Mouse (Mus musculus): ENCODE measurements around the gene Cntn5. TPM values are rescaled to one million over a fixed set of nuclear protein-coding genes. Genes with fewer than 3 reads are reported as not detected.

Gene Cntn5
- polyA plus RNA-seq, 1 experiment = not detected

DNA sequence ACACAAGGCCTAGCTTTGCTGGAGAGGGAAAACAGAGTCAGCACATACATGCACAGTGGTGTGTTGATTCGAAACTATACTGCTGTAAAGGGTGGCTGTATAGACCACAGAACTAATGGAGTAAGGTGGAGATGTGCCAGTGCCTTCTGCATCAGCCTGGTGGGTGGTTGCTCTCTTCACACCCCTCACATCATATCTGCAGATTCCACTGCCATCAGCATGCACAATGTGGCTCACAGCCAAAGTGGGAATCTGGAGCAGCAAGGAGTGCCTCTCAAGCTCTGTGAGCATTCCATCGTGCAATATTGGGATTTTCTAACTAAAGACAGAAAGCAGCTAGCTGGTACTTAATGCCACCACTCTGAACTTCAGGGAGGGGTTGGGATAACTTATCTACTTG lies 241.5 kb downstream of the Cntn5 start:
- WGBS = 69% methylated on average over 2 of the region's 2 CpGs
- DNase-seq (ENCODE audit: low read depth in 1 of 2, low spot score in 2 of 2) = no peak
- Histone ChIP-seq H3K4me1 (ENCODE audit: control insufficient read depth, insufficient read depth, insufficient read length) (no peaks in the 10 kb centered on the region), H3K27me3 (ENCODE audit: control insufficient read depth, insufficient read depth, low read length) (no peaks in the 10 kb centered on the region), H3K4me3 (ENCODE audit: extremely low read depth, insufficient read depth, insufficient read length) (no peak overlapping the region), H3K27ac (ENCODE audit: insufficient read depth, low read length) (no peak overlapping the region), H3K36me3 (ENCODE audit: control insufficient read depth, insufficient read depth, low read length) (no peaks in the 10 kb centered on the region)
- TF ChIP-seq POLR2A (IDR thresholded peaks at IDR 0.05; ENCODE audit: low read depth, low read length) (no peak), CTCF (IDR thresholded peaks at IDR 0.05; ENCODE audit: extremely low read depth, insufficient read depth, insufficient read length, insufficient replicate concordance) (no peak)

DNA sequence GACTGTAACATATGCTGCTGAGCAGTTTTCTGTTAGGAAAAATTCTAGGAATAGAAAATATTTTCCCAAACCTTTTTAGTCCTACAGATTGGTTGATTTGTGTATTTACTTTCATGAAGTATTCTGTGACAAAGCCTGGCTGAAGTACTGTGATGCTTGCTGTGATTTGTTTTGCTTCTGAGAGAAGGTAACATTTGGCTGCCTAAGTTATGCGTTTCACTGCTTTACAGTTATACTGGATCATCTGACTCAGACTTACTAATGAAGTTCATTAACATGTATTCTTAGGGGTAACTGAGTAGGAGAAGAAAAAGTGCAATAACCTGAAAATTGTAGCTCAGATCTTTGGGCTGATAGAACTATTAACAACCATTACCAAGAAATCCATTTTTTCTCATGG lies 245.1 kb downstream of the Cntn5 start:
- WGBS = 85% methylated on average over 1 of the region's 1 CpGs
- DNase-seq (ENCODE audit: low read depth in 1 of 2, low spot score in 2 of 2) = no peak
- Histone ChIP-seq H3K27ac (ENCODE audit: insufficient read depth, low read length) (no peak overlapping the region), H3K36me3 (ENCODE audit: control insufficient read depth, insufficient read depth, low read length) (no peaks in the 10 kb centered on the region), H3K4me1 (ENCODE audit: control insufficient read depth, insufficient read depth, insufficient read length) (no peaks in the 10 kb centered on the region), H3K27me3 (ENCODE audit: control insufficient read depth, insufficient read depth, low read length) (no peaks in the 10 kb centered on the region), H3K4me3 (ENCODE audit: extremely low read depth, insufficient read depth, insufficient read length) (no peak overlapping the region)
- no peak for TF ChIP-seq CTCF (IDR thresholded peaks at IDR 0.05; ENCODE audit: extremely low read depth, insufficient read depth, insufficient read length, insufficient replicate concordance)
- no peak for TF ChIP-seq POLR2A (IDR thresholded peaks at IDR 0.05; ENCODE audit: low read depth, low read length)

DNA sequence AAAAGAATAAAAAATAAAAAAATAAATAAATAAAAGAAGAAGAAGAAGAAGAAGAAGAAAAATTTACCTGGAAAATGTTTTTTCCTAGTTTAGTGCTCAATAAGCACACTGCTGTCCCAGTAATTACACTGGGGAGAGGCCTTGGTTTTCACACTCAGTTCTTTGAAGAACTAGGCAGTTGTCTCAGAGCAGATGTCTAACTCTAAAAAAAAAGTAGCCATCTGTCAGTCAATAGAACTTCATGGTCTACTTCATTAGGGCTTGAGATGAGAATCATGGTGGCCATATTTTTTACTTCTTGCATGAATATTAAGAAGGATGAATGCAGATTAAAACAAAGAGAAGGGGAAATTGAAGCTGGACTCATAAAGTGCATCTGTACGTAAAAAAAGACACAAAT lies 246.5 kb downstream of the Cntn5 start:
- no peak for TF ChIP-seq POLR2A (IDR thresholded peaks at IDR 0.05; ENCODE audit: low read depth, low read length)
- TF ChIP-seq CTCF (IDR thresholded peaks at IDR 0.05; ENCODE audit: extremely low read depth, insufficient read depth, insufficient read length, insufficient replicate concordance) = no peak

DNA sequence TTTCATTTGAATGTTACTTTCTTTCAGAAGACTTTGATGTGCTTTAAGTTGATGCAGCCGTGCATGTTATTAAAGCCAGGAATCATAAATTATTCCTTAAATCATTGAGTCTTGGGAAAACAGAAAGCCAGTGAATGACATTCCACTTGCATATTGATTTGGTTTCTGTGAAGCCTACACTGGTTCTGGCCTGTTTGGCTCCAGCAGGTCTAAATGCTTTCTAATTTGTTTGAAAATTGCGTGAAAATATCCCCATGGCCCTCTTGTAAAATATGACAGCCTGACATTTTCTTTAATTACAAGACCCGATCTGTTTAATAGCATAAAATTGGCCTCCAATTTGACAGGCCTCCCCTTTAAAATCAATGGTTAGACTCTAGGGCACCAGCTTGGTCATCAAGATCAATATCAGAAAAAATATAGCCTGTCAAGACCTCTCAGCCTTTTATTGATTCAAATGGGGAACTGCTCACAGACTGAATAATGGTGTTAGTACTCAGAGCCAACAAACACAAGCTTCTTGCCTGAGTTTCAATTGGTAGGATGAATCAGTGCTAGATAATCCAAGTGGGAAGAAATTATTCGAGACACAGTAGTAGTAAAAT lies 247.3 kb downstream of the Cntn5 start:
- 81% methylated on average over 4 of the region's 4 CpGs for WGBS
- TF ChIP-seq CTCF (IDR thresholded peaks at IDR 0.05; ENCODE audit: extremely low read depth, insufficient read depth, insufficient read length, insufficient replicate concordance) (no peak), POLR2A (IDR thresholded peaks at IDR 0.05; ENCODE audit: low read depth, low read length) (no peak)
- DNase-seq (ENCODE audit: low read depth in 1 of 2, low spot score in 2 of 2) = no peak
- Histone ChIP-seq H3K27me3 (ENCODE audit: control insufficient read depth, insufficient read depth, low read length) (no peaks in the 10 kb centered on the region), H3K4me1 (ENCODE audit: control insufficient read depth, insufficient read depth, insufficient read length) (no peaks in the 10 kb centered on the region), H3K27ac (ENCODE audit: insufficient read depth, low read length) (no peak overlapping the region), H3K36me3 (ENCODE audit: control insufficient read depth, insufficient read depth, low read length) (no peaks in the 10 kb centered on the region), H3K4me3 (ENCODE audit: extremely low read depth, insufficient read depth, insufficient read length) (no peak overlapping the region)

More for the DNA sequence above, 246.5 kb downstream of the Cntn5 start:
- H3K36me3 ChIP-seq (ENCODE audit: control insufficient read depth, insufficient read depth, low read length) = no peaks in the 10 kb centered on the region
- H3K27ac ChIP-seq (ENCODE audit: insufficient read depth, low read length) = no peak overlapping the region
- no peak for DNase-seq (ENCODE audit: low read depth in 1 of 2, low spot score in 2 of 2)
- H3K4me1 ChIP-seq (ENCODE audit: control insufficient read depth, insufficient read depth, insufficient read length) = no peaks in the 10 kb centered on the region
- H3K27me3 ChIP-seq (ENCODE audit: control insufficient read depth, insufficient read depth, low read length) = no peaks in the 10 kb centered on the region
- H3K4me3 ChIP-seq (ENCODE audit: extremely low read depth, insufficient read depth, insufficient read length) = no peak overlapping the region
- WGBS = 73% methylated on average over 1 of the region's 1 CpGs

DNA sequence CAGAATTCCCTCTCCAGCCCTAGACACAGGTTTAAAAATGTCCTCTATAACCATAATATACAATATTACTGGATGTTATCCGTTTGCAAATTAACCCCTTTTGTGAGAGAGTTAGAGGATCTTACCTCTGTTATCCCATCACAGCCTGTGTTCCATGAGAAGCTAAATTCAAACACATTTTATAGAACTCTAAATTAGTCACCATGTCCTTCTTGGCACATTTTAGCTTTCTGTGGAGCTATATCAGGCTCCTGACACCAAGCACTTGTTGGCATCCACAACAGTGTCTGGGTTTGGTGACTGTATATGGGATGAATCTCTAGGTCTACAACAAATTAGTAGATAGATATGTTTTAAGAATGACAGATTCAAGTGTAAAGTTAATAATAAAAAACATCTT lies 253.9 kb downstream of the Cntn5 start:
- no peak overlapping the region for H3K4me3 ChIP-seq (ENCODE audit: extremely low read depth, insufficient read depth, insufficient read length)
- TF ChIP-seq POLR2A (IDR thresholded peaks at IDR 0.05; ENCODE audit: low read depth, low read length) (no peak), CTCF (IDR thresholded peaks at IDR 0.05; ENCODE audit: extremely low read depth, insufficient read depth, insufficient read length, insufficient replicate concordance) (no peak)
- H3K4me1 ChIP-seq (ENCODE audit: control insufficient read depth, insufficient read depth, insufficient read length) = no peaks in the 10 kb centered on the region
- H3K27me3 ChIP-seq (ENCODE audit: control insufficient read depth, insufficient read depth, low read length) = no peaks in the 10 kb centered on the region
- DNase-seq (ENCODE audit: low read depth in 1 of 2, low spot score in 2 of 2) = no peak
- WGBS = 79% methylated on average over 1 of the region's 1 CpGs
- H3K27ac ChIP-seq (ENCODE audit: insufficient read depth, low read length) = no peak overlapping the region
- no peaks in the 10 kb centered on the region for H3K36me3 ChIP-seq (ENCODE audit: control insufficient read depth, insufficient read depth, low read length)

DNA sequence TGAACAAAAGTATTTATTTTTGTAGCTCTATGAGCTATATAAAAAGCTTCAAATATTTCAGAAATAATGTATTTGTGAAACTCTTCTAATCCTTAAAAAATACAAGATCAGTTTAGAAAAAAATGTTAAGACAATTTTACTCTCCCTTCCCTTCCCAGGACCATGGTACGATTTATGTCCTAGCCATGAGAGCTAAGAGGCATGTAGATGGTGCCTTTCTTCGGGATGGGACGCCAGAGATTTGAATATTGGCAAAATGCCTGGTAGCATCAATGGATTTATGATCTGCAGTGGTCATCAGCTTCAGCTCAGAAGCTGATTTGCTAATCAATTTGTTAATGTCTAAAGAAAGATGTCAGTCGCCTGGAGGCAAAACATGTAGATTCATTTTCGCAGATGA lies 258.6 kb downstream of the Cntn5 start:
- no peaks in the 10 kb centered on the region for H3K27me3 ChIP-seq (ENCODE audit: control insufficient read depth, insufficient read depth, low read length)
- 84% methylated on average over 5 of the region's 5 CpGs for WGBS
- DNase-seq (ENCODE audit: low read depth in 1 of 2, low spot score in 2 of 2) = no peak
- H3K27ac ChIP-seq (ENCODE audit: insufficient read depth, low read length) = no peak overlapping the region
- no peaks in the 10 kb centered on the region for H3K36me3 ChIP-seq (ENCODE audit: control insufficient read depth, insufficient read depth, low read length)
- no peak overlapping the region for H3K4me3 ChIP-seq (ENCODE audit: extremely low read depth, insufficient read depth, insufficient read length)
- no peak for TF ChIP-seq POLR2A (IDR thresholded peaks at IDR 0.05; ENCODE audit: low read depth, low read length)
- H3K4me1 ChIP-seq (ENCODE audit: control insufficient read depth, insufficient read depth, insufficient read length) = no peaks in the 10 kb centered on the region

DNA sequence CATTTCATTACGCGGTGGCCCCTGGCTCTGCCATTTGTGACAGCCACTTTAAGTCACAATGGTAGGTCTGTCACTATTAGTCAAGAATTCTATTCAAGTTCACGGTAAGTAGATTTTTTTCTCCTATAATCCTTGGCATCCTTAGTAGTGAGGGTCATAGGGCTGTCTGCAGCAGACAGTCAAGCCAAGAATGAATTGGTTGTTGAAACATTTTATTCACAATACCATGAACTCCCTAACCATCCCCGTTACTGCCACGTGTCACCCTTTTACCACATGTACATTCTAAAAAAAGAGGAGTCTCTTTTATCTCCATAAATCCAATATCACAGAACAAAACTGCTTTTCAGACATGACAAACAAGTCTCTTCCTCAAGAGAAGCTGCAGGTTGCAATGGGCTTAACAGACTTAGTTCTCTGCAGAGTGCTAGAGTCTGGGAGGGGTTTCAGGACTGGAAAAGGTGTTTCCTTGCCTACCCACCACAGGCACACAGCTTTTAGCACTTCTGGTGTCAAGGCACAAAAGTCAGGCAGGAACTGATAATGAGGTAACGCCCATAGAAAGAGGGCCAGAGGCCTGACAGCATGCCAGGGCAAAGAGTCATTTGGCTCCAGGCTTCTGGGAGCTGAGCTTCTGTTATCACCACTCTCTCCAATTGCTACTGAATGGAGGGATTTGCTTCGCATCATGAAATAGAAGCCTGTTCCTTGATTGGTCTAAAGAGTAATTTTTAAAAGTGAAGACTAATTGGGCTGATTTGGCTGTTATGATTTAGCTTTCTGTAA lies 259.3 kb downstream of the Cntn5 start:
- Histone ChIP-seq H3K36me3 (ENCODE audit: control insufficient read depth, insufficient read depth, low read length) (no peaks in the 10 kb centered on the region), H3K27me3 (ENCODE audit: control insufficient read depth, insufficient read depth, low read length) (no peaks in the 10 kb centered on the region), H3K4me1 (ENCODE audit: control insufficient read depth, insufficient read depth, insufficient read length) (no peaks in the 10 kb centered on the region), H3K4me3 (ENCODE audit: extremely low read depth, insufficient read depth, insufficient read length) (no peak overlapping the region), H3K27ac (ENCODE audit: insufficient read depth, low read length) (no peak overlapping the region)
- 75% methylated on average over 7 of the region's 7 CpGs for WGBS
- TF ChIP-seq POLR2A (IDR thresholded peaks at IDR 0.05; ENCODE audit: low read depth, low read length) (no peak), CTCF (IDR thresholded peaks at IDR 0.05; ENCODE audit: extremely low read depth, insufficient read depth, insufficient read length, insufficient replicate concordance) (no peak)
- DNase-seq (ENCODE audit: low read depth in 1 of 2, low spot score in 2 of 2) = no peak

Data from spleen, adult 2 months (tissue).